Mouse (Mus musculus) frontal cortex, postnatal 10 days (tissue): ENCODE measurements at regions not wholly inside any gene's neighbourhood (a gene's known extent, or its start where the extent isn't known, plus 50 kb on each side); places are given as distances from the start of the nearest gene placed in this dataset.
A peak's percentile ranks its signal among the peaks of the same experiment; 100 is the strongest.

Source experiments
- DNase-seq, 2 experiments: peaks; one replicate each; pipeline ENCODE4 v3.0.0; 2022; ENCODE audit warnings: low spot score in 2 of 2, mixed read lengths in 1 of 2

GRCm38 (mm10) chr12:59834809-59835208 is 615.3 kb upstream of the Fbxo33 start:
- DNase-seq: no peak

GRCm38 (mm10) chr12:59822918-59823317 is 603.4 kb upstream of the Fbxo33 start:
- no peak for DNase-seq

GRCm38 (mm10) chr12:59822435-59822834 is 602.9 kb upstream of the Fbxo33 start:
- DNase-seq: no peak

GRCm38 (mm10) chr12:59821698-59822097 is 602.2 kb upstream of the Fbxo33 start:
- no peak for DNase-seq

- no peak for DNase-seq
These were observed 596.4 kb upstream of the Fbxo33 start for GRCm38 (mm10) chr12:59815965-59816364.

- no peak for DNase-seq
These were observed 594.8 kb upstream of the Fbxo33 start for GRCm38 (mm10) chr12:59814356-59814755.

GRCm38 (mm10) chr12:59809224-59809623 is 589.7 kb upstream of the Fbxo33 start:
- no peak for DNase-seq

GRCm38 (mm10) chr12:59798051-59798450 is 578.5 kb upstream of the Fbxo33 start:
- DNase-seq: peak; percentile 16 to 36

DNA sequence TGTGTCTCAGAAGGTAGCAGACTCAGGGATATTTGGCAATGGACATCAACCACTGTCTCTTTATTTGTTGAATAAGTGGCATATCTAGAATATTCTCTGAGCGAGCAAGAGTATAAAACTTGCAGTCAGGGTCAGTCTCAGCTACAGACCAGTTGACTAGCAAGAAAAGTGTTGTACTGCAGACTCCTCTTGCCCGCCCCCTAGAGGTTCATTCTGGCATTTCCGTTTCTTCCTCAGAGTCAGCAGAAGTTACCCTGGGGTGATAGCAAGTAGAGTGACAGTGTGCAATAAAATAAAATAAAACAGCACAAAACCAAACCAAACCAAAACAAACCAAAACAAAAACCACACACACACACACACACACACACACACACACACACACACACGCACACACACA is 571.9 kb upstream of the Fbxo33 start:
- DNase-seq: no peak

GRCm38 (mm10) chr12:59786831-59787230 is 567.3 kb upstream of the Fbxo33 start:
- no peak for DNase-seq

GRCm38 (mm10) chr12:59770980-59771379 is 551.5 kb upstream of the Fbxo33 start:
- no peak for DNase-seq

DNA sequence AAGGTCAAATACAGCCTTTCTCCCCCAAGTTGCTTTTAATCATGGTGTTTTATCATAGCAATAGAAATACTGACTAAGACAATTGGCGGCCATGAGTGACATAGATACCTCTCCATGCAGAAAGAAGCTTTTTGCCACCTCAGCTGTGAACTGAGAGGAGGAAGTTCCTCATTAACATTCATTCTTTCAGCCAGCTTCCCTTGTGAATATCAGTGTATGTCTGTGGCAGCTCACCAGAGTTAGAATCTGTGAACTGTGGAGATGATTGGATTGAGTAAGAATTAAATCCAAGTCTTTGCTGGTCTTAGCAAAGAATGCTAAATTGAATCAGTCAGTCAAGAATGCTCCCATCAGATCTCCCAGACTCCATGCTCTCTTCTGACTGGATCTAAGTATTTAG is 542.7 kb upstream of the Fbxo33 start:
- DNase-seq: no peak

GRCm38 (mm10) chr12:59744768-59745167 is 525.2 kb upstream of the Fbxo33 start:
- no peak for DNase-seq

GRCm38 (mm10) chr12:59743211-59743610 is 523.7 kb upstream of the Fbxo33 start:
- no peak for DNase-seq

DNA sequence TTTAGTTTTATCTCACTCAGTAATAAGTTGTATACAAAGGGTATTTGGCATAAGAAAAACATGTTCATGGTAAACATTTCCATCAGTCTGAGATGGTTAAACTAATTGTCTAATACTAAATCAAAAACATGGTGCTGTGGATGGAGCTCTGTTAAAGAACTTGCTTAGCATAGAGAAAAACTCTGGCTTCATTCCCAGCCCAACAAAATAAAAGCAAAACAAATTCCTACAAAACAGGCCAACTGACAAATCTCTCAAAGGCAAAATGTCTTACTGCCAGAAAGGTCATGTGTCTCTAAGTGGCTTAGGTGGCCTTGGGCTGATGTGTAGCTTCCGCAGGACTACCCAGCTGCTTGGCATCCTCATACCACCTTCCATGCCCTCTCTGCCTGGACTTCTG is 505.4 kb upstream of the Fbxo33 start:
- DNase-seq: no peak

DNA sequence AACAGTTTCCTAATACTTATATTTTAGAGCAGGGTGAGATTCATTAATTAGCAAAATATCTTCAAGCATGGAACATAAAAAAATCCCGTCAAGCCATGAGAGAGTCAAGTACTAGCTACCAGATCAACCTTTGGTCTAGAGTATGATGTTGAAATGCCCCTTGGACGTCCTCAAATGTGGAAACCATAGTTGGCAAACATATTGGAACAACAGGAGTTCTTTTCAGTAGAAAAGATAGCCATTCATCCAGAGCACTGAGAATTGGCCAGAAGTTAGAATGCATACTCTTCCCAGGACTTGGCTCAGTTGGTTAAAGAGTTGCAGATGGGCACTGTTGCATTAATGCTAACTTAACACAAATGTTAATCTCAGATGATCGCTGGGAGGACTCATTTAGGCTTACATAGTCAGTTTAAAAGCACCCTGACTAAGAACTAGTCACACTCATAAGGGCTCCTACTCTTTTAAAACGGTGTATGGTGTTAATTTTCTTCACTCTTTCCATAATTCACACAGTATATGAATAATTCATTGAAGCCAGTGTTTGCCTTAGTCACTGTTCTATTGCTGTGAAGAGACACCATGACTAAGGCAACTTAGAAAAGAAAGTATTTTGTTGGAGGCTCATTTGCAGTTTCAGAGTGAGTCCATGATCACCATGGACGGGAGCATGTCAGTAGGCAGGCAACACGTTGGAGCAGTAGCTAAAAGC is 503.1 kb upstream of the Fbxo33 start:
- no peak for DNase-seq

- DNase-seq: no peak
These were observed 493.7 kb upstream of the Fbxo33 start for GRCm38 (mm10) chr12:59713216-59713615.

DNA sequence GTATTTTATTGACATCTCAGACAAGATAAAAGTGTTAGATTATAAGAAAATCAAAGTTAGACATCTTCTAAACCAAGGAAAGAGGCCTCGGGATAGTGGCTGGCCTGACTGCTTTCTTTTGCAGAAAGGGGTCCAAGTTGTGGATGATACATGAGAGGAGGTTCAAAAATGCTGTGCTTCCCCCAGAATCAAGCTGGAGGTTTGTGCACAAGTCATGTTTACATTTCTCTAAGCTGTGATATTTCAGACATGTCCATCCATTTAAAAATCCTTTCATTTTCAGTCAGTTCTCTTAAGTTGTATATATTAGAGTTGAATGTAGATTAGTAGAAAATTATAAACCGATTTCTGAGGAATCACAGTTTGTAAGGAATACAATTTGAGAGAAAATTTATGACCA is 463.7 kb upstream of the Fbxo33 start:
- no peak for DNase-seq

GRCm38 (mm10) chr12:59663161-59663560 is 443.6 kb upstream of the Fbxo33 start:
- DNase-seq: no peak

DNA sequence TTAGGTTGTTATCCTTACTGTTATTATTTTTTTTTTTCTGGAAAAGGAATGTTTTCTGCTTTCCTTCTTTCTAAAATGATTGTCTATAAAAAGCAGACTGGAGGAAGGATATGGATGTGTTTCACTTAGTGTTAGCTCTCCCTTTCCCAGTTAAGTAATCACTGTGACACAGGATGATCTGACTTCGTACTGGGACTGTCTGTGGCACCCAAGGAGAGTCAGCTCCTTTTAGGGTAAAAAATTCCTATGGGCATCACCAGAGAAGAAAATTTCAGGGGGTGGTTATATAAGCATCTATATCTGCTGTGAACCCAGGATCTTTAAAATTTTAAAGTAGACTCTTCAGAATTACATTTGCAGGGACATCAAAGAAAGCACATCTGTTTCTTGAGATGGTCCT is 411.2 kb upstream of the Fbxo33 start:
- no peak for DNase-seq

DNA sequence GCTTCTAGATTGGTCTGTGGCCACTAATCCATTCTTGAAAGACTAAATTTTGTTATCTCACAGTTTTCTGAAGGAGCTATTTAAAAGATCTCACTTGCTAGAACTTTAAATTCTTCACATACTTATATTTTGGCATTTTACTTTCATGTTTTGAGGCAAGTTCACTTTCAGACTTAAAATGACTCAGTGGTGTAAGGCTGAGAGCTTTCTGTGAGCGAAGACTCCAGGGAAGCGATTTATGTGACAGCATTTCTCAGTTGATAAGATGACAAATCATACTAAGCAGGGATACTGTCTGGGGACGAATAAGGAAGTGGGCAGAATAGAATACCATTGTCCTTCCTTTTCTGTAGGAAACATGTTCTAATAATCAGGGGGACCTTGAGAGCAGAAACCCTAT is 403.6 kb upstream of the Fbxo33 start:
- DNase-seq: no peak

- no peak for DNase-seq
These were observed 401.6 kb upstream of the Fbxo33 start for GRCm38 (mm10) chr12:59621132-59621531.

- DNase-seq: peak; percentile 34 to 65
These were observed 400.8 kb upstream of the Fbxo33 start for GRCm38 (mm10) chr12:59620340-59620739.

DNA sequence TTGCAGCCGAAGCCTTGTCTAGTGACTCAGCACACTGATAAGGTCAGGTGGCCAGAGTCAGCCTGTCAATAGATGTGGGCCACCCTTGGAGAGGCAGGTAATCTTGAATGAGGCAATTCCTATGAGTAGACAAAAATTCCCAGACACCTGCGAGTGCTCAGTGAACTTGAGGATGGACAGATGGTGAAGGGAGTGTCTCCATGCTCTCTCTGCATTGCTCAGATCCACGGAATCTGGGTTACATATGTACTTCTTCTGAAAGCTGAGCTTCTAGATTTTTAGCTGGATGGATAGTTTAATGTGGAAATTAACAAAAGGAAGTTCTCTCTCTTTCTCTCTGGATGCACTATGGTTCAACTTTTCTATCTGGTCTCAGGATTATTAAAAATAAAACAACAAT is 396.6 kb upstream of the Fbxo33 start:
- DNase-seq: no peak
